Mouse (Mus musculus) olfactory bulb, adult 2 months (tissue): ENCODE results near the gene Slc39a13. TPM values are rescaled to one million over a fixed set of nuclear protein-coding genes. Genes with fewer than 3 reads are reported as not detected.

Experiments used
- H3K27ac ChIP-seq: fragments of 200-500 bp; 2 replicates; pipeline ENCODE4 v1.5.1; 2012; ENCODE audit warnings: low read depth, low read length; ENCODE audit not compliant: insufficient read depth
- H3K4me1 ChIP-seq: fragments of 200-500 bp; 2 replicates; pipeline ENCODE4 v1.6.1; 2012; ENCODE audit warnings: low read length; ENCODE audit not compliant: control insufficient read depth, insufficient read depth
- H3K4me3 ChIP-seq: fragments of 200-500 bp; 2 replicates; pipeline ENCODE4 v1.5.1; 2012; ENCODE audit warnings: mild to moderate bottlenecking, low read depth, low read length, moderate library complexity; ENCODE audit not compliant: insufficient read depth
- CTCF ChIP-seq: fragments of 200-500 bp; IDR thresholded peaks from 2 replicates; pipeline ENCODE4 v1.5.1; 2012; ENCODE audit warnings: low read depth, mild to moderate bottlenecking, low read length, moderate library complexity; ENCODE audit not compliant: insufficient read depth
- POLR2A ChIP-seq: fragments of 200-500 bp; IDR thresholded peaks from 2 replicates; pipeline ENCODE4 v1.6.1; 2012; ENCODE audit warnings: mild to moderate bottlenecking, low read depth, low read length, moderate library complexity; ENCODE audit not compliant: insufficient read depth
- WGBS: fragments of 180-500 bp; shearing (Covaris S2); methylation state at CpG from one replicate; pipeline ENCODE4 v1.1.7; 2018; 5-methylcytosine and 5-hydroxymethylcytosine counted together
- polyA plus RNA-seq: library from polyadenylated mRNA; stranded (reverse); fragments of >200 nt; gene quantifications from 2 replicates; pipeline ENCODE4 v1.2.4, GENCODE M21; 2012; ENCODE audit warnings: low replicate concordance; ENCODE audit not compliant: missing spikeins, insufficient read depth, insufficient read length

Slc39a13 gene
- polyA plus RNA-seq, 1 experiment, result not detected

GRCm38 (mm10) chr2:91044727-91045126, 25.5 kb downstream of the Slc39a13 start:
- 89% methylated on average over 13 of the region's 13 CpGs for WGBS
- TF ChIP-seq POLR2A (no peak), CTCF (no peak)
- Histone ChIP-seq H3K27ac (no peak overlapping the region), H3K4me3 (no peak overlapping the region), H3K4me1 (no peaks in the 10 kb centered on the region)

GRCm38 (mm10) chr2:91042651-91043398, 27.4 kb downstream of the Slc39a13 start:
- WGBS, result 67% methylated on average over 21 of the region's 21 CpGs
- no peak overlapping the region for H3K4me3 ChIP-seq
- no peak overlapping the region for H3K27ac ChIP-seq
- TF ChIP-seq CTCF, result no peak
- TF ChIP-seq POLR2A, result no peak
- H3K4me1 ChIP-seq, result no peaks in the 10 kb centered on the region

GRCm38 (mm10) chr2:91041786-91042185, 28.4 kb downstream of the Slc39a13 start:
- Histone ChIP-seq H3K4me3 (no peak overlapping the region), H3K4me1 (no peaks in the 10 kb centered on the region), H3K27ac (no peak overlapping the region)
- TF ChIP-seq POLR2A (no peak), CTCF (no peak)
- 75% methylated on average over 8 of the region's 8 CpGs for WGBS

GRCm38 (mm10) chr2:91035385-91035784, 34.8 kb downstream of the Slc39a13 start, which contains the start of gene Rapsn:
Gene Rapsn (plus strand): TSS chr2:91035620.
- TF ChIP-seq POLR2A, result no peak
- no peak for TF ChIP-seq CTCF
- 65% methylated on average over 9 of the region's 9 CpGs for WGBS
- no peak within 1 kb of the TSS for H3K27ac ChIP-seq
- H3K4me1 ChIP-seq, result peaks cover 2% of the 10 kb centered on the region; the same call in 1 of the 2 replicates
- no peak within 1 kb of the TSS for H3K4me3 ChIP-seq

GRCm38 (mm10) chr2:91033000-91033399, 37.2 kb downstream of the Slc39a13 start:
- WGBS, result 27% methylated on average over 3 of the region's 3 CpGs
- no peak overlapping the region for H3K27ac ChIP-seq
- no peak for TF ChIP-seq CTCF
- H3K4me3 ChIP-seq, result no peak overlapping the region
- H3K4me1 ChIP-seq, result peaks cover 2% of the 10 kb centered on the region; the same call in 1 of the 2 replicates

GRCm38 (mm10) chr2:91031216-91031615, 39.0 kb downstream of the Slc39a13 start:
- peaks cover 2% of the 10 kb centered on the region; the same call in 1 of the 2 replicates for H3K4me1 ChIP-seq
- H3K27ac ChIP-seq, result no peak overlapping the region
- TF ChIP-seq CTCF, result no peak
- no peak for TF ChIP-seq POLR2A
- H3K4me3 ChIP-seq, result no peak overlapping the region
- 88% methylated on average over 4 of the region's 4 CpGs for WGBS

- Histone ChIP-seq H3K27ac (no peak overlapping the region), H3K4me3 (no peak overlapping the region), H3K4me1 (no peaks in the 10 kb centered on the region)
- 74% methylated on average over 9 of the region's 9 CpGs for WGBS
- TF ChIP-seq CTCF (no peak), POLR2A (no peak)
These were observed 42.6 kb downstream of the Slc39a13 start for GRCm38 (mm10) chr2:91027391-91028214.

- 83% methylated on average over 1 of the region's 1 CpGs for WGBS
- TF ChIP-seq CTCF (no peak), POLR2A (no peak)
- H3K27ac ChIP-seq, result no peak overlapping the region
- H3K4me1 ChIP-seq, result no peaks in the 10 kb centered on the region
- no peak overlapping the region for H3K4me3 ChIP-seq
These were observed 43.7 kb downstream of the Slc39a13 start for GRCm38 (mm10) chr2:91026491-91026890.

GRCm38 (mm10) chr2:91025081-91025516, 45.1 kb downstream of the Slc39a13 start:
- 88% methylated on average over 1 of the region's 1 CpGs for WGBS
- H3K4me1 ChIP-seq, result no peaks in the 10 kb centered on the region
- no peak overlapping the region for H3K4me3 ChIP-seq
- TF ChIP-seq CTCF, result no peak
- TF ChIP-seq POLR2A, result no peak
- no peak overlapping the region for H3K27ac ChIP-seq
